Mouse (Mus musculus) G1E-ER4 (cell line): Measurements from ENCODE around the gene Dact2. TPM values are rescaled to one million over a fixed set of nuclear protein-coding genes. Genes with fewer than 3 reads are reported as not detected.

Source experiments
- GATA1 ChIP-seq: IDR thresholded peaks from one replicate; pipeline ENCODE4 v1.8.0; 2012; ENCODE audit warnings: low read length, inconsistent platforms
- polyA plus RNA-seq: library from polyadenylated mRNA; stranded (reverse); fragments of >175 nt; gene quantifications from 2 replicates; pipeline ENCODE4 v1.2.3, GENCODE M21; 2012

Dact2 gene
- polyA plus RNA-seq, 1 experiment = not detected

- TF ChIP-seq GATA1 = no peak
Observed at GRCm38 (mm10) chr17:14226778-14227177, 22.7 kb upstream of the Dact2 start.

GRCm38 (mm10) chr17:14225982-14226652 is 22.0 kb upstream of the Dact2 start:
- no peak for TF ChIP-seq GATA1

- TF ChIP-seq GATA1 = no peak
Observed at GRCm38 (mm10) chr17:14221893-14222615, 17.9 kb upstream of the Dact2 start.

- no peak for TF ChIP-seq GATA1
Observed at GRCm38 (mm10) chr17:14220606-14221202, 16.6 kb upstream of the Dact2 start.

- no peak for TF ChIP-seq GATA1
Observed at GRCm38 (mm10) chr17:14213976-14214529, 9.9 kb upstream of the Dact2 start.

- TF ChIP-seq GATA1 = no peak
Observed at GRCm38 (mm10) chr17:14212796-14213195, 8.7 kb upstream of the Dact2 start.

- no peak for TF ChIP-seq GATA1
Observed at GRCm38 (mm10) chr17:14207093-14207561, 3.0 kb upstream of the Dact2 start.

- TF ChIP-seq GATA1 = no peak
Observed at GRCm38 (mm10) chr17:14206062-14206461, 2.0 kb upstream of the Dact2 start.

GRCm38 (mm10) chr17:14205236-14205635 is 1.1 kb upstream of the Dact2 start:
- no peak for TF ChIP-seq GATA1

- no peak for TF ChIP-seq GATA1
Observed at GRCm38 (mm10) chr17:14203121-14203941, 773 bp downstream of the Dact2 start.

GRCm38 (mm10) chr17:14202291-14203030 is 1.6 kb downstream of the Dact2 start:
- TF ChIP-seq GATA1 = no peak

- no peak for TF ChIP-seq GATA1
Observed at GRCm38 (mm10) chr17:14201281-14201787, 2.8 kb downstream of the Dact2 start.

- no peak for TF ChIP-seq GATA1
Observed at GRCm38 (mm10) chr17:14200206-14200605, 3.9 kb downstream of the Dact2 start.

- no peak for TF ChIP-seq GATA1
Observed at GRCm38 (mm10) chr17:14199621-14200020, 4.5 kb downstream of the Dact2 start.
